16 mouse cellular contexts compared by ENCODE assay signal in the genomic region with DNA sequence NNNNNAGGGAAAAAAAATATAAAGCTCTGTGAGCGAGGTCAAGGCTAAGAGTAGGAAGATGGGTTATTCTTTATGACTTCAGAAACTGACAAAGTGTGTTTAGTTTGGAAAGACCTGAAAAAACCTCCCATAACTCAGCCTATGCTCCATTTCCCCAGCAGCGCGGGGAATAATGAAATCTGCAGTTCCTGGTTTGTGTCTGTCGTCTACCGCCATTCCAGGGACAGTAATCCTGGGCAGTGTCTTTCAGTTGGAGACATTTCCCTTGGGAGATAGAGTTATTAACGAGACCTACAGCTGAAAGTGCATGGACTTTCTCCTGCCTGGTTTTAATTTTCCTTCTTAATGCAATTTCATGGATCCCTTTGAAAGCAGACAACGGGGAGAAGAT.
A peak's percentile ranks its signal among the peaks of the same experiment; 100 is the strongest.
DNase-seq lines count a peak whose midpoint lies in the region; ATAC-seq lines count a peak whose summit lies in the region.
"Had no signal": no experiment of that assay in that cellular context is flagged by ENCODE, and none has a peak within 500 bp of the region (broad histone marks: within the 10 kb centered on the region; RNA-seq: fewer than 3 reads in every experiment).

No protein-coding gene starts in this region.

- H3K4me3 ChIP-seq in kidney, embryonic 14.5 days (ENCODE audit: low read length): no peak overlapping the region
- no peak overlapping the region for H3K4me3 ChIP-seq in lung, embryonic 16.5 days (ENCODE audit: low read length)
- H3K4me3 ChIP-seq: embryonic facial prominence, embryonic 15.5 days; heart, embryonic 12.5 days; limb, embryonic 12.5 days had no signal

- peak; percentile 60; the same call in 1 of the 2 replicates for ATAC-seq in kidney, embryonic 14.5 days (ENCODE audit: low FRiP score, low TSS enrichment)
- ATAC-seq in lung, embryonic 16.5 days (ENCODE audit: low read depth): no peak; the same call in 1 of the 2 replicates
- ATAC-seq in megakaryocyte-erythroid progenitor cell, adult 5-6 weeks (replicated peaks; ENCODE audit: low FRiP score, low TSS enrichment, poor library complexity, severe bottlenecking): 0 out of 2 replicates have a peak, but pooled peaks have one; percentile 4
- ATAC-seq: forebrain, embryonic 16.5 days; Patski had no signal

- no peak for DNase-seq in kidney, adult 11 months
- no peak for DNase-seq in lung, postnatal 10 days
- DNase-seq in embryo, embryonic 11 days: peak; percentile 42
- DNase-seq in urinary bladder, postnatal 10 days (ENCODE audit: low spot score): no peak
- DNase-seq: adrenal gland, postnatal 25 days; cerebellum, adult 11 months; gastrocnemius, postnatal 14 days; lung, postnatal 14 days had no signal

- H3K4me2 ChIP-seq in kidney, embryonic 14.5 days (replicated peaks; ENCODE audit: low read depth, low read length): no peak overlapping the region
- no peak overlapping the region for H3K4me2 ChIP-seq in lung, embryonic 16.5 days (ENCODE audit: low read depth, low read length)
- H3K4me2 ChIP-seq: embryonic facial prominence, embryonic 15.5 days; heart, embryonic 12.5 days; limb, embryonic 12.5 days had no signal

- WGBS in kidney, embryonic 14.5 days: 60% methylated on average over 7 of the region's 7 CpGs
- WGBS in lung, embryonic 16.5 days: 54% methylated on average over 7 of the region's 7 CpGs

- no peaks in the 10 kb centered on the region for H3K4me1 ChIP-seq in kidney, embryonic 14.5 days (ENCODE audit: control insufficient read depth, insufficient read depth, low read length)
- H3K4me1 ChIP-seq in lung, embryonic 16.5 days (replicated peaks; ENCODE audit: control insufficient read depth, insufficient read depth, low read length): no peaks in the 10 kb centered on the region
- H3K4me1 ChIP-seq: embryonic facial prominence, embryonic 15.5 days; heart, embryonic 12.5 days; limb, embryonic 12.5 days had no signal

- H3K9me3 ChIP-seq in kidney, embryonic 14.5 days (ENCODE audit: control insufficient read depth, low read length): no peaks in the 10 kb centered on the region
- no peaks in the 10 kb centered on the region for H3K9me3 ChIP-seq in lung, embryonic 16.5 days (ENCODE audit: control insufficient read depth, low read length)
- H3K9me3 ChIP-seq: embryonic facial prominence, embryonic 15.5 days; heart, embryonic 12.5 days; limb, embryonic 12.5 days had no signal

- H3K27me3 ChIP-seq in kidney, embryonic 14.5 days (ENCODE audit: control insufficient read depth, insufficient read depth, low read length): no peaks in the 10 kb centered on the region
- no peaks in the 10 kb centered on the region for H3K27me3 ChIP-seq in lung, embryonic 16.5 days (ENCODE audit: control insufficient read depth, insufficient read depth, low read depth, low read length)
- H3K27me3 ChIP-seq: embryonic facial prominence, embryonic 15.5 days; heart, embryonic 12.5 days; limb, embryonic 12.5 days; Patski had no signal

- H3K36me3 ChIP-seq in kidney, embryonic 14.5 days (ENCODE audit: control insufficient read depth, insufficient read depth, low read length): no peaks in the 10 kb centered on the region
- H3K36me3 ChIP-seq in lung, embryonic 16.5 days (ENCODE audit: control insufficient read depth, insufficient read depth, low read length): no peaks in the 10 kb centered on the region
- H3K36me3 ChIP-seq: embryonic facial prominence, embryonic 15.5 days; heart, embryonic 12.5 days; limb, embryonic 12.5 days had no signal

- H3K27ac ChIP-seq in kidney, embryonic 14.5 days (ENCODE audit: low read depth, low read length): no peak overlapping the region
- peak overlapping the region; percentile 75; the same call in 1 of the 2 replicates for H3K27ac ChIP-seq in lung, embryonic 16.5 days (ENCODE audit: low read length)
- H3K27ac ChIP-seq: embryonic facial prominence, embryonic 15.5 days; limb, embryonic 12.5 days had no signal

- no peak overlapping the region for H3K9ac ChIP-seq in kidney, embryonic 14.5 days (ENCODE audit: low read depth, low read length)
- H3K9ac ChIP-seq in lung, embryonic 16.5 days (ENCODE audit: low read length): no peak overlapping the region
- H3K9ac ChIP-seq: embryonic facial prominence, embryonic 15.5 days; heart, embryonic 12.5 days; limb, embryonic 12.5 days had no signal
